In the genomic region with DNA sequence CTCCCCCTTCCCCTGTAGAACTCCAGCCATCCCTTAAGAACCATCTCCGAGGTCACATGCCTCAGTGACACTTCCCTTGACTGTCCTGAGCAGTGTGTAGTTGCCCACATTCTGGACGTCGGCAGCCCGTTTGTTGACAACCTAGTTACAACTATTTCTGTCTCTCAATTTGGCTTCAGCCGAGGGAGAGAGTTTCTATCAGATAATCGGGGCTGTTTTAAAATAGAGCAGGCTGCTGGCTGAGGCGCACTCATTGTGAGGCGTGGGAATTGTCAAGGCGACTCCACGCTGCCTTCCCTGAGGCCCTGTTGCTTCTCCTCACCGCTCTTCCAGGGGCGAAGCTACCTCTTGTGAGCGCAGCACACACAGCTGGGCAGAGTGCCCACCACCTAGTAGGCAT, we compare ENCODE assay signal across 10 mouse cellular contexts.
A peak's percentile ranks its signal among the peaks of the same experiment; 100 is the strongest.
DNase-seq lines count a peak whose midpoint lies in the region; ATAC-seq and TF ChIP-seq lines count a peak whose summit lies in the region.
"Had no signal": no experiment of that assay in that cellular context is flagged by ENCODE, and none has a peak within 500 bp of the region (broad histone marks: within the 10 kb centered on the region; RNA-seq: fewer than 3 reads in every experiment).

No protein-coding gene starts in this region.

- H3K9me3 ChIP-seq in intestine, embryonic 14.5 days (ENCODE audit: control insufficient read depth, low read length) = no peaks in the 10 kb centered on the region
- H3K9me3 ChIP-seq in intestine, postnatal 0 days (ENCODE audit: control insufficient read depth) = no peaks in the 10 kb centered on the region
- no peaks in the 10 kb centered on the region for H3K9me3 ChIP-seq in embryonic facial prominence, embryonic 14.5 days (ENCODE audit: control insufficient read depth, low read length)
- 0 out of 2 replicates have a peak, but pooled peaks cover 2% of the 10 kb centered on the region for H3K9me3 ChIP-seq in heart, embryonic 14.5 days (ENCODE audit: control insufficient read depth, low read length)

- TF ChIP-seq CTCF in intestine, postnatal 0 days (IDR thresholded peaks at IDR 0.05; ENCODE audit: low read depth) = no peak
- TF ChIP-seq CTCF in kidney, adult 2 months (conservative IDR thresholded peaks at IDR 0.05; ENCODE audit: insufficient read depth, insufficient read length, low read depth, low read length) = no peak

- TF ChIP-seq POLR2A in kidney, adult 2 months (IDR thresholded peaks at IDR 0.05; ENCODE audit: low read depth, low read length) = no peak

- H3K9ac ChIP-seq in intestine, embryonic 14.5 days (ENCODE audit: low read length) = no peak overlapping the region
- no peak overlapping the region for H3K9ac ChIP-seq in intestine, postnatal 0 days (ENCODE audit: low read depth, low read length)
- H3K9ac ChIP-seq in embryonic facial prominence, embryonic 14.5 days (ENCODE audit: low read depth, low read length) = no peak overlapping the region
- H3K9ac ChIP-seq in heart, embryonic 14.5 days (ENCODE audit: low read length) = no peak overlapping the region

- intact Hi-C loops in left cerebral cortex, postnatal 36 days (cut with DNase I) = loop anchor here (5.0 kb wide), 1 partner anchor 66 kb away; no protein-coding TSS in a partner anchor

- H3K4me1 ChIP-seq in intestine, embryonic 14.5 days (replicated peaks; ENCODE audit: control insufficient read depth, insufficient read depth, low read length) = peaks cover 16% of the 10 kb centered on the region
- H3K4me1 ChIP-seq in intestine, postnatal 0 days (replicated peaks; ENCODE audit: control insufficient read depth, insufficient read depth, low read length) = no peaks in the 10 kb centered on the region; the same call in 1 of the 2 replicates
- peaks cover 12% of the 10 kb centered on the region for H3K4me1 ChIP-seq in embryonic facial prominence, embryonic 14.5 days (ENCODE audit: control insufficient read depth, insufficient read depth, low read length)
- H3K4me1 ChIP-seq in heart, embryonic 14.5 days (ENCODE audit: control insufficient read depth in 2 of 2, insufficient read depth in 2 of 2, low read length in 2 of 2) = peaks cover 18 to 21% of the 10 kb centered on the region in 2 experiments
- H3K4me1 ChIP-seq in kidney, adult 2 months (ENCODE audit: control insufficient read depth, insufficient read depth, low read length) = no peaks in the 10 kb centered on the region

- H3K27me3 ChIP-seq in intestine, embryonic 14.5 days (replicated peaks; ENCODE audit: control insufficient read depth, insufficient read depth, low read length) = no peaks in the 10 kb centered on the region
- H3K27me3 ChIP-seq in intestine, postnatal 0 days (replicated peaks; ENCODE audit: control insufficient read depth, insufficient read depth, low read length) = no peaks in the 10 kb centered on the region
- no peaks in the 10 kb centered on the region for H3K27me3 ChIP-seq in embryonic facial prominence, embryonic 14.5 days (replicated peaks; ENCODE audit: control insufficient read depth, insufficient read depth, low read length)
- no peaks in the 10 kb centered on the region for H3K27me3 ChIP-seq in heart, embryonic 14.5 days (ENCODE audit: control insufficient read depth, insufficient read depth, low read length)
- no peaks in the 10 kb centered on the region for H3K27me3 ChIP-seq in kidney, adult 2 months (replicated peaks; ENCODE audit: control insufficient read depth, insufficient read depth, low read length)
- H3K27me3 ChIP-seq: Patski had no signal

- WGBS in intestine, embryonic 14.5 days = 59% methylated on average over 13 of the region's 13 CpGs
- 71% methylated on average over 13 of the region's 13 CpGs for WGBS in intestine, postnatal 0 days
- 61% methylated on average over 13 of the region's 13 CpGs for whole genome bisulfite sequencing in embryonic facial prominence, embryonic 14.5 days
- WGBS in heart, embryonic 14.5 days = 7% methylated on average over 13 of the region's 13 CpGs
- 72% methylated on average over 13 of the region's 13 CpGs for WGBS in kidney, adult 2 months

- H3K4me2 ChIP-seq in intestine, embryonic 14.5 days (ENCODE audit: low read length) = no peak overlapping the region
- no peak overlapping the region for H3K4me2 ChIP-seq in intestine, postnatal 0 days (replicated peaks; ENCODE audit: low read depth)
- H3K4me2 ChIP-seq in embryonic facial prominence, embryonic 14.5 days (ENCODE audit: low read depth, low read length) = no peak overlapping the region
- peak overlapping the region; percentile 11 for H3K4me2 ChIP-seq in heart, embryonic 14.5 days (ENCODE audit: low read length)

- ATAC-seq in intestine, embryonic 14.5 days (replicated peaks; ENCODE audit: low FRiP score, low TSS enrichment, low read depth) = no peak
- ATAC-seq in intestine, postnatal 0 days = no peak
- no peak for ATAC-seq in embryonic facial prominence, embryonic 14.5 days (ENCODE audit: low read depth)
- ATAC-seq in heart, embryonic 14.5 days (ENCODE audit: insufficient number of reproducible peaks, insufficient read depth, low FRiP score, low read depth) = peak; percentile 74
- ATAC-seq in granulocyte monocyte progenitor cell, adult 5-6 weeks (replicated peaks; ENCODE audit: poor library complexity, severe bottlenecking) = no peak
- ATAC-seq: Patski had no signal

- H3K36me3 ChIP-seq in intestine, embryonic 14.5 days (ENCODE audit: control insufficient read depth, insufficient read depth, low read length) = no peaks in the 10 kb centered on the region
- no peaks in the 10 kb centered on the region for H3K36me3 ChIP-seq in intestine, postnatal 0 days (ENCODE audit: control insufficient read depth, insufficient read depth)
- peaks cover 14% of the 10 kb centered on the region; the same call in 1 of the 2 replicates for H3K36me3 ChIP-seq in embryonic facial prominence, embryonic 14.5 days (ENCODE audit: control insufficient read depth, insufficient read depth, low read length)
- peaks cover 6% of the 10 kb centered on the region; the same call in 1 of the 2 replicates for H3K36me3 ChIP-seq in heart, embryonic 14.5 days (ENCODE audit: control insufficient read depth, insufficient read depth, low read length)
- H3K36me3 ChIP-seq in kidney, adult 2 months (ENCODE audit: control insufficient read depth, insufficient read depth, low read length) = no peaks in the 10 kb centered on the region

- DNase-seq in intestine, embryonic 14.5 days (ENCODE audit: low spot score) = no peak
- peak; percentile 66 for DNase-seq in embryonic facial prominence, embryonic 14.5 days (ENCODE audit: low spot score)
- peak; percentile 24 to 34 for DNase-seq in left cerebral cortex, postnatal 36 days (ENCODE audit: low spot score in 2 of 2)
- DNase-seq in testis, postnatal 10 days (ENCODE audit: low spot score) = no peak
- DNase-seq in kidney, adult 2 months = no peak
- DNase-seq: kidney, adult 11 months had no signal

- no peak overlapping the region for H3K4me3 ChIP-seq in intestine, embryonic 14.5 days (ENCODE audit: low read depth, low read length)
- H3K4me3 ChIP-seq in intestine, postnatal 0 days (ENCODE audit: low read depth, low read length) = no peak overlapping the region
- no peak overlapping the region for H3K4me3 ChIP-seq in embryonic facial prominence, embryonic 14.5 days (ENCODE audit: low read depth, low read length)
- no peak overlapping the region for H3K4me3 ChIP-seq in heart, embryonic 14.5 days (ENCODE audit: control insufficient read depth in 1 of 2, insufficient read depth in 1 of 2, low read depth in 1 of 2, low read length in 2 of 2)
- no peak overlapping the region for H3K4me3 ChIP-seq in kidney, adult 2 months (ENCODE audit: insufficient read depth, low read depth, low read length)

- peak overlapping the region; percentile 77; the same call in 1 of the 2 replicates for H3K27ac ChIP-seq in intestine, embryonic 14.5 days (ENCODE audit: low read depth)
- no peak overlapping the region for H3K27ac ChIP-seq in intestine, postnatal 0 days (ENCODE audit: low read depth, low read length)
- H3K27ac ChIP-seq in embryonic facial prominence, embryonic 14.5 days (replicated peaks; ENCODE audit: low read depth, low read length) = no peak overlapping the region
- H3K27ac ChIP-seq in heart, embryonic 14.5 days (replicated peaks in 1 of 2; ENCODE audit: control insufficient read depth in 1 of 2, insufficient read depth in 1 of 2, low read depth in 2 of 2, low read length in 2 of 2) = peak overlapping the region; percentile 88 to 92
- H3K27ac ChIP-seq in kidney, adult 2 months (ENCODE audit: insufficient read depth, low read depth, low read length) = no peak overlapping the region

Comparison
In these comparisons a context has a peak if more than half of its experiments do, and no peak if none do; other contexts are left out.
1. H3K27ac ChIP-seq: peak in intestine, embryonic 14.5 days (single experiment) and heart, embryonic 14.5 days (2 of 2); none in intestine, postnatal 0 days (single experiment), embryonic facial prominence, embryonic 14.5 days (single experiment) and kidney, adult 2 months (single experiment).
2. DNase-seq: peak in embryonic facial prominence, embryonic 14.5 days (single experiment) and left cerebral cortex, postnatal 36 days (2 of 2); none in intestine, embryonic 14.5 days (single experiment), testis, postnatal 10 days (single experiment) and kidney, adult 2 months (single experiment).